Mouse (Mus musculus): ENCODE data around the gene Sod1. TPM values are rescaled to one million over a fixed set of nuclear protein-coding genes. Genes with fewer than 3 reads are reported as not detected.
"Not testable (repeated sequence)": the region's sequence is repeated elsewhere in the genome, so short reads cannot be mapped to it uniquely, and the experiment has no call there.

Sod1 gene
- total RNA-seq, 2 experiments from 2014 or later: 1,054 to 1,131 TPM

DNA sequence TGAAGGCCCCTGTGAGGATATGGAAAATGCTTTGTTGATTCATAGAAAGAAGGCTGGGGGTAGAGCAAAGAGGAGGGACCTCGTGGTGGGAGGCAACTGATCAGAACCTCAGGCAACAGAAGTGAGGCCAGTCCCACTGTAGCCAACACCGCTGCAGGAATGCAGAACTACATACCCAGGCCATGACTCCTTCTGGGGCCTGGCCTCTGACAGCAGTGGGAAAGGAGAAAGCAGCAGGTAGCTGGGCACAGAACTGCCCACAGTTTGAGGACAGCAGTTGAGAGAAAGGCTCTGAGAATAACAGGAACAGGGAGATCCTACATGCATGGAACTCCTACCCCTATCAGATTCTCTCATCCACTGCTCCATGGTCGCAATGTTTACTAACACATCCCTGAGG, 11.6 kb upstream of the Sod1 start:
- DNase-seq (ENCODE audit: low spot score in 2 of 2): no peak

- no peak for DNase-seq (ENCODE audit: low spot score in 2 of 2)
These were observed 9.8 kb upstream of the Sod1 start for GRCm38 (mm10) chr16:90210717-90211116.

DNA sequence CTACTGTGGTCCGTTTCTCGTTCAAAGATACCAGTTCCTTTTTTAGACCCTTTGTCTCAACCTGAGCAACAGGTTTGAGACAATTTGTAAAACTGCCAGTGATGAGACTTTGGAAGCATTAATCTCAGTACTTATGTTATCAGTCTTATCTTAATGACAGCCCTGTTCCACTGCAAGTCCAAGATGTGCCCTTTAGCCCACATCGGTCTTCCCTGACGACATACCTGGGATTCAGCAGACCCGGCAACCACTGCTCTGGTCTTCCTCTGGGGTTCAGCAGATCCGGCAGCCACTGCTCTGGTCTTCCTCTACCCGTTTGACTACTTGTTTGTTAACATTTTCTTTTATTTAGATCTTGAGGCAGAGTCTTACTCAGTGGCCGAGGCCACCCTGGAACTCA, 8.8 kb upstream of the Sod1 start:
- DNase-seq (ENCODE audit: low spot score in 2 of 2): no peak

- DNase-seq (ENCODE audit: low spot score in 2 of 2): no peak
These were observed 6.8 kb upstream of the Sod1 start for GRCm38 (mm10) chr16:90213477-90214339.

DNA sequence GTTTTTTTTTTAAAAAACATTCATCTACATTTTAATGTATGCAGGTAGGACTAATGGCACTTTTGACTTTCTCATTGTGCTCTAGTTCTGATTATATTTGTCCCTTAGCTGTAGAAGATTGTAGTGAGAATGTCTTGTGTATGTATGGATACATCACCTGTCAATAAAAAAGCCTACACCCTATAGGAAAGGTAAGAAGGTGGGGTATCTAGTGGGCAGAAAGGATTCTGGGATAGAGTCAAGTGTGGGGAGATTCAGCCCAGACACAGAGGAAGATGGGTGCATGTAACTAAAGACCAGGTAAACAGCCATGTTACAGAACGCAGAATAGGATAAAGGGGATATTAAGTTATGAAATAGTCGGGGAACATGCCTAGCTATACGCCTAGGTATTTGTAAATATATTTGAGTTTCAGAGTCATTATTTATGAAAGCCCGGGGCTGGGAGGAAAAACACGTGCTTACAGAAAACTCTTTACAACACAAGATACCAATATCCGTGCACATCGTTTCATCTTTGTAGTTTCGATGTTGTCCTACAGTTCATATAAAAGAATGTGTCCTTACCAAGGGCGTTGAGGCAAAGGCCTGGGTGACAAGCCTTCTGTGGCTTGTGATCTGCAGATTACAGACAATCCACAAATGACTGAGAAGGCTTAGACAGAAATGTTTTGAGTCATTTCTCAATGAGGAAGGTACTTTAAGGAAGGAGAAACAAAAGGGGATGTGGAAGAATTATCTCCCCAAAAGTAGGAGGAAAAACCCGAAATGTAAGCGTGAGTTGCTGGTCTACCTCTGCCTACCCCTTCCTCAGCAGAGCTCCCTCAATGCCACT, 5.6 kb upstream of the Sod1 start:
- no peak for DNase-seq (ENCODE audit: low spot score in 2 of 2)

GRCm38 (mm10) chr16:90215879-90216278, 4.7 kb upstream of the Sod1 start:
- DNase-seq (ENCODE audit: low spot score in 2 of 2): not testable (repeated sequence)

- DNase-seq (ENCODE audit: low spot score in 2 of 2): no peak
These were observed 4.1 kb upstream of the Sod1 start for GRCm38 (mm10) chr16:90216414-90216813.

DNA sequence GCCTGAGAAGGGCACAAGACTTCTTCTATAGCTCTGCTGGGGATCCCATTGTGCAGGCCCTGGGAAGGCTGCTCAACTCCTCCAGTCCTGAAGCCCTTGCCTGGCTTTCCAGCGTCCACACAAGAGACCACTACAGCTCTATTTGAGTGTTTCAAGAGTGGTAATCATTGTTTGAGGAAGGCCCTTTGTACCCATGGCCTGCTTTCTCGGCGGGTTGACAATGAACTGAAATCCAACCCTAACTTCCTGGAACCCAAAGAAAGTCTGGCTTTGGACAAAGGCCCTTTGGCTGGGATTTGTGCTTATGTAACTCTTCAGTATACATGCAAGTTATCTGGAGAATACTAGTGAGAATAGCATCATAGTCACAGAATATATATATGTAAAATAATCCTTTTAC, 3.2 kb upstream of the Sod1 start:
- DNase-seq (ENCODE audit: low spot score in 2 of 2): no peak

GRCm38 (mm10) chr16:90217926-90218325, 2.6 kb upstream of the Sod1 start:
- DNase-seq (ENCODE audit: low spot score in 2 of 2): no peak

DNA sequence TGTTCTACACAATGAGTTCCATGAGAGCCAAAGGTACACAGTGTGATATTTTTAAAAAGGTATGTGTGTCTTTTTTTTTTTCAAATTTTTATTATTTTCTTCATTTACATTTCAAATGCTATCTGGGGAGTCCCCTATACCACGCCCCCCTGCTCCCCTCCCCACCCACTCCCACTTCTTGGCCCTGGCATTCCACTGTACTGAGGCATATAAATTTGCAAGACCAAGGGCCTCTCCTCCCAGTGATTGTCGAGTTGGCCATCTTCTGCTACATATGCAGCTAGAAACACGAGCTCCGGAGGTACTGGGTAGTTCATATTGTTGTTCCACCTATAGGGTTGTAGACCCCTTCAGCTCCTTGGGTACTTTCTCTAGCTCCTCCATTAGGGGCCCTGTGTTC, 1.1 kb upstream of the Sod1 start:
- not testable (repeated sequence) for DNase-seq (ENCODE audit: low spot score in 2 of 2)

DNA sequence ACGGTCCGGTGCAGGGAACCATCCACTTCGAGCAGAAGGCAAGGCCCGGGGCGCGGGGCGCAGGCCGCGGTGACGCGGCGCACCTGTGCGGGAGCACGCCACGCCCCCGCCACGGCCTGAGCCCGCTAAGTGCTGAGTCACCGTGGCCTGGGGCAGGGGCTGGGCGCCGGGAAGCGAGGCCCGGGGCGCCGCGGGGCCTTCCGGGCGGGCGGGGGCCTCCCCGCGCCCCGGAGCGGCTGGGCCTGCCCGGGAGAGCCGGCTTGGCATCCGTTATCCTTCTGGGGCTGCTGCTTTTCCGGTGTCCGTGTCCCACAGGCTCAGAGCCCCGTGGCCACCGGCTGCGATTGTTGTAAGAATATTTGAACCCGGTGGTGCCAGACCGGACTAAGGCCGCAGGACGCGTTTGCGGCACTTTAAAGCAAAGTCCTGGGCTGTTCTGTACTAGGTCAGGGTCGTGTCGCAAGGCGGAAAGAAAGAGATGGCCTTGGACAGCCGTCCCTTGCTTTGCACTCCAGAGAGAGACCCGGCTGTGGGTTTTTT, 408 bp downstream of the Sod1 start:
- peak in 1 of 2 experiments; percentile 31 for DNase-seq (ENCODE audit: low spot score in 2 of 2)

DNA sequence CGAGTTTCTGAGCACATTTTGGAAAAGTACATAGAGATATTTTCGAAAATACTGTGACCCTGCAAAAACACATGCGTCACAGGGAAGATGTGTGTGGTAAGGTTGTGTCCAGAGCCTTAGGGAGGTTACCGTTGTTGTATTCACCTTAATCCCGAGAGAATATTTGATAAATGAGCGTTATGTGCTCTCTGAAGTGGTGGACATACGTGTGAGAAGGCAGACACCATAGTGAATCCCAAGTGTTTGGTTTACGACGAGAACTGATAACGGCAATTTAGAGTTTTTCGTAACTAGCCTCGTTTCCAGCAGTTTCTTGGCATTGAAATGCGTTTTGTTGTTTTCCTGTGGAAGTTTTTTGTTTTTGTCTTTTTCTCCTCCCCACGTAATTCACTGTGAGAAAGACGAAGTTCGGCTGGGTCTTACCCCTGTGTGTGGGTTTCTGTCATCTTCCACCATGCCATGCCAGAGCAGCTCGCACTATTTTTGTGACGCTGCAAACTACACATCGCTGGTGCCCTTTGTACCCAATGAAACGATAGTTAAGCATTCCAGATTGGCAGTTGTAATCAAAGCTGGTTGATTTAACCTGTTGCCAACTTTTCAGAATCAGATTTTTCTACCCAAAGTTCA, 1.0 kb downstream of the Sod1 start:
- no peak for DNase-seq (ENCODE audit: low spot score in 2 of 2)

DNA sequence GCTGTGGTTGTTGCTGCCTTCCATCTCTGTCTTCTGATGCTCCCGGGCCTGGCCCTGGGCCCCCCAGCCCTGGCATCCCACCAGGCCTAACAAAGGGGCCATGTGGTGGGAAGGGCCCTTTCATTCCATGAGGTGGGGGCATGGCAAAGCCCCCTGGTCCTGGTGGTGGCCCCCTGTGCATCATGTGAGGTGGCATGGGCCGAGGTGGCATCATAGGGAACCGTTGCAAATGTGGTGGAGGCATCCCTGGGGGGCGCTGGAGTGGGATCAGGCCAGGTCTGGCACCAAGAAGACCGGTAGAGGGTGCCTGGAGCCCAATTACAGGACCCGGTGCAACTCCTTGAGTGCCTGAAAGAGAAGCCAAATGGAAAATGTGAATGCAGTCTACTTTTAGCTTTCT, 9.3 kb downstream of the Sod1 start:
- no peak for DNase-seq (ENCODE audit: low spot score in 2 of 2)

DNA sequence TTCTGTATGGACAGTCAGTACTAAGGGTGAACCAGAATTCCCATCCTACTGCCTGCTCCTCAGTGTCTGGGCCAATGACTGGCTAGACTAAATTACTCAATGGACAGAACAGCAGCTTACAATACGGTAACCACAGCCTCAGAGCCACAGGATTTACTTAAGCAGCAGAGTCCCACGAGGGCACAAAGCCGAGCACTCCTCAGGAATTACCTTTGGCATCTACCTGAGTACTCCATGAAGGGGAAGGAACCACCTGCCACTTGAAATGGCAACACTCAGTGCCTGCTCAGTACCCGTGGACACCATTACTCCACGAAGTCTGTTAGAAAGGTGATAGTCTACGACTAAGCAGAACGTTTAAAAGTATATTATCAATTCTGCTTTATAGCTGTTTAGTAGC, 10.7 kb downstream of the Sod1 start:
- DNase-seq (ENCODE audit: low spot score in 2 of 2): no peak

DNA sequence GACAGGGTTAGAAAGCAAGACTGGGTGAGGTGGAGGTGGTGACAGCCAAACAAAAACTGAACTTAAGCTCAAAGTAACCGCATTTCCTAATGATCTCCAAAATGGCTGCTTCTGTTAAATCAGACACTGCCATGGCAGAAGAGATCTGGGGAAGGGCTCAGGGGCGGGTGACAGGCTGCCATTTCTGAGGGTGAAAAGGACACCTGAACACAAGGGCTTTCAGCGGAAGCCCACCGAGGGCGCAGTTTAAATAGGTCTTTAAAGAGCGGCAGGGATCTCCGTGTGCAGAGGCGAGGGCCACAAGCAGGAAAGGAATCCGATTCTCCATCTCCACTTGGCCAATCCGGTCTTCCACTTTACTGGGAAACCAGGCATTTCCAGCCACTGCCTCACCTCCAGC, 13.1 kb downstream of the Sod1 start:
- no peak for DNase-seq (ENCODE audit: low spot score in 2 of 2)

DNA sequence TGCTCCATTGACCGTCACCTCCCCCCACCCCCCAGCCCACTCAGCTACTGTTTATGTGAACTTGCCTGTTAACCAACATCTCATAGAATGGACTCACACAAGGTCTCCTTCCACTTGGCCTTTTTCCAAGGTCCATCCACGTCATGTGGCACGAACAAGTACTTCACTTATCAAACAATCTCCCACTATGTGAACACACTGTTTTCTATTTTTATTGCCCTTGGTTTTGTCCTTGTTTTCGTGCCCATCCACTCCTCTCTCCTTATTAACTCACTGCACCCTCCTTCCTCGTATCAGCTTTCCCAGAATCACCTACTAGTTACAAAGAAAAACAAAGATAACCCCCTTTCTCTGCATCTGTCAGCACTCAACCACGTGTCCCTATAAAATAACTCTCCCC, 14.1 kb downstream of the Sod1 start:
- DNase-seq (ENCODE audit: low spot score in 2 of 2): no peak

DNA sequence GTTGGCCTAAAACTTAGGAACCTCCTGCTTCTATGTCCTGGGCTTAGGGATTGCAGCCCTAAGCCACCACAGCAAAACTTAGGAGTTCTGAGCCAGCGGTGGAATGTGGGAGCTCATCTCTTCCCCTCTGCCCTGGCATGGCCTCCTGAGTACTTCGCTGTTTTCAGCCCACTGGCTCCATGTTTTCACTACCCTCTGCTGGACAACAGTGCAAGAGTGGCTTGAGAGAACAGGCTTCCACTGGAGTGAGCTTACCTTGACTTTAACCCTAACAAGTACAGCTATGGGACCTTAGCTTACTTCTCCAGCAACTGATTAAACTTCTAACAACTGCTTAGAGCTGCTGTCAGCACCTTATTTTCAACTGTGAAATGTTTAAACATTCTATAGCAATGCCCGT, 14.6 kb downstream of the Sod1 start:
- no peak for DNase-seq (ENCODE audit: low spot score in 2 of 2)

- DNase-seq (ENCODE audit: low spot score in 2 of 2): no peak
These were observed 18.7 kb downstream of the Sod1 start for GRCm38 (mm10) chr16:90239128-90239746.

- DNase-seq (ENCODE audit: low spot score in 2 of 2): no peak
These were observed 21.3 kb downstream of the Sod1 start for GRCm38 (mm10) chr16:90241875-90242274.

DNA sequence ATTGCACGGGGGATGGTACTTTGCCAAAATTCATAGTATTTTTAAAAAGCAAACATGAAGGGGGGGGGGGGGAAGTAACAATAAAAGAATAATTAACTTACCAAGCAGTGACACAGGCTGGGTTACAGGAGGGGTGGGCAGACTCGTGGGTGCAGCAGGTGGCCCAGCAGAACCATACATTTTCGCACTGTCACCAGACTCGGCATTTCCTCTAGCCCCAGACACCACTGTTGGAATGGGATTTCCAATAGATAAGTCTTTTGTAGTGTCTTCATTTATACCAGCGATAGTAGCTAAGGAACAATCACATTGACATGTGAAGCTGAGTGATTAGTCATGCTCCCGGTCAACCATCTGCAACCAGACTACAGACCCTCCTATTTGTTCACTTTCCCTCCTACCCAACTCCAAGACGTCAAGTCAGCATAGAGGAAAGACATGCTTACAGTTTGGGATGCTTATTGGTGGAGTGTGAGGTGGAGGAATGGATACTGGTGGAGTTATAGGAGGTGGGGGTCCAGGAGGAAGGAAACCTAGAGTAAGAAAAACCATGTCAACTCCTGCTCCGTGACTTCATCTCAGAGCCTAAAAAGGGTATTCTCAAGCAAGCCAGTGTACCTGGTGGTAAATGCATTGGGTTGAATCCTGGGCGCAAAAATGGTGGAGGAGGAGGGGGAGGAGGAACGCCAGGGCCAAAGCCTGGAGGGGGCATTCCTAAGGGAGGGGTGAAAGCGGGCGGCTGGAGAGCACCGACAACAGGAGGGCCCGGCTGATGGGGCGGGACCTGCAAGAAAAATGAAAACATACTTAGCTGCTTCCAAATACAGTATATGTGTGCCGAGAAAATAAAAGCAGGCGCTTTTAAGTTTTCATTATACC, 22.1 kb downstream of the Sod1 start:
- DNase-seq (ENCODE audit: low spot score in 2 of 2): no peak

Data from adrenal gland, postnatal 4 days (tissue).